Mouse (Mus musculus): ENCODE results near the gene Vps16. TPM values are rescaled to one million over a fixed set of nuclear protein-coding genes. Genes with fewer than 3 reads are reported as not detected.

The Vps16 gene
- total and polyA plus RNA-seq, 3 experiments: 90.0 to 114 TPM; not detected in 1

- no peak within 1 kb of the TSS for H3K27ac ChIP-seq (ENCODE audit: control insufficient read depth, low read depth, low read length)
- H3K4me1 ChIP-seq (ENCODE audit: control insufficient read depth in 1 of 2, insufficient read depth in 2 of 2, low read length in 2 of 2): peaks cover 0 to 7% of the 10 kb centered on the region in 2 experiments; a peak in 3 of 4 replicates
- H3K9me3 ChIP-seq (replicated peaks; ENCODE audit: insufficient read depth, low read length): no peaks in the 10 kb centered on the region
- DNase-seq (ENCODE audit: low read depth, low spot score): no peak
- H3K27me3 ChIP-seq (ENCODE audit: control insufficient read depth in 1 of 2, insufficient read depth in 2 of 2, low read length in 2 of 2): 0 out of 4 replicates have a peak, but pooled peaks cover 0 to 2% of the 10 kb centered on the region in 2 experiments
- TF ChIP-seq GATA1 (IDR thresholded peaks at IDR 0.05; ENCODE audit: low read depth, low read length) (no peak), SMC3 (IDR thresholded peaks at IDR 0.05; ENCODE audit: low read depth, low read length) (no peak), HCFC1 (IDR thresholded peaks at IDR 0.05; ENCODE audit: low read depth, low read length) (no peak), POLR2AphosphoS2 (IDR thresholded peaks at IDR 0.05; ENCODE audit: low read length) (no peak), TAL1 (IDR thresholded peaks at IDR 0.05; ENCODE audit: low read length) (no peak), MAX (IDR thresholded peaks at IDR 0.05; ENCODE audit: low read length) (no peak), NRF1 (IDR thresholded peaks at IDR 0.05; ENCODE audit: insufficient read depth, low read depth, low read length, poor library complexity, severe bottlenecking) (no peak), RCOR1 (IDR thresholded peaks at IDR 0.05; ENCODE audit: low read depth, low read length) (no peak), UBTF (IDR thresholded peaks at IDR 0.05; ENCODE audit: borderline replicate concordance, insufficient read depth, low read depth, low read length) (no peak), MAZ (IDR thresholded peaks at IDR 0.05; ENCODE audit: low read depth, low read length) (no peak), EP300 (IDR thresholded peaks at IDR 0.05; ENCODE audit: low read depth in 1 of 2, low read length in 2 of 2) (no peak), ZNF384 (IDR thresholded peaks at IDR 0.05; ENCODE audit: low read depth, low read length) (no peak)
- H3K4me3 ChIP-seq (ENCODE audit: control insufficient read depth in 1 of 2, insufficient read depth in 1 of 2, low read depth in 2 of 2, low read length in 2 of 2): no peak within 1 kb of the TSS
- H3K79me2 ChIP-seq (ENCODE audit: control insufficient read depth, insufficient read depth, low read length, poor library complexity): no peaks in the 10 kb centered on the region
- H3K36me3 ChIP-seq (ENCODE audit: control insufficient read depth in 1 of 2, insufficient read depth in 2 of 2, low read length in 2 of 2): peaks cover 0 to 4% of the 10 kb centered on the region in 2 experiments; a peak in 2 of 4 replicates
- H3K9ac ChIP-seq (ENCODE audit: control insufficient read depth, low read depth, low read length, poor library complexity, severe bottlenecking): no peak within 1 kb of the TSS
Measured at GRCm38 (mm10) chr2:130406178-130406577, 18.0 kb upstream of the Vps16 start, which contains the start of gene Tmem239. TSS of gene Tmem239 (plus strand) at chr2:130406478.

DNA sequence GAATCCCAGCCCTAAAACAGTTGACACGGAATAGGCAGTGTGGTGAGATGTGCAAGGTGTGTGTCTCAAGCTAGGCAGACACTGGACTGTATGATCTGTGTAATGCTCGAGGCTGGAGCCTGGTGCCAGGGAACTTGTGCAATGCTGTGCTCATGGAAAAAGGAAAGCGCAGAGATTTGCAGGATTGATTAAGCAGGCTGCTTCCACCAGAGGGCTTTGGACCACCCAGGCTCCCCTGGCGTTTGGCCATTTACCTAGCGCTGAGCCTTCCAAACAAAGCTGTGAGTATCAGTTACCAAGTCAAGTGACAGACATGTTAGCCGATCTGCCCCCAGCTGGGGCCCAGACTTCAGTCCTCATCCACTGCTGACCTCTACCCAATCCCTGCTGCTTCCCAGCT lies 15.9 kb upstream of the Vps16 start:
- TF ChIP-seq CHD2 (IDR thresholded peaks at IDR 0.05; ENCODE audit: low read length) (no peak), USF1 (IDR thresholded peaks at IDR 0.05; ENCODE audit: low read depth, low read length) (no peak), UBTF (IDR thresholded peaks at IDR 0.05; ENCODE audit: borderline replicate concordance, insufficient read depth, low read depth, low read length) (no peak), TCF12 (IDR thresholded peaks at IDR 0.05; ENCODE audit: low read depth, low read length) (no peak), CHD1 (IDR thresholded peaks at IDR 0.05; ENCODE audit: low read depth, low read length) (no peak), POLR2A (IDR thresholded peaks at IDR 0.05; ENCODE audit: control insufficient read depth in 1 of 2, insufficient read depth in 1 of 2, low read depth in 1 of 2, low read length in 2 of 2, poor library complexity in 1 of 2) (no peak)
- H3K27ac ChIP-seq (ENCODE audit: control insufficient read depth, low read depth, low read length): no peak overlapping the region
- H3K36me3 ChIP-seq (ENCODE audit: control insufficient read depth in 1 of 2, insufficient read depth in 2 of 2, low read length in 2 of 2): peaks cover 0 to 19% of the 10 kb centered on the region in 2 experiments; a peak in 2 of 4 replicates
- no peaks in the 10 kb centered on the region for H3K9me3 ChIP-seq (replicated peaks; ENCODE audit: insufficient read depth, low read length)
- H3K4me3 ChIP-seq (ENCODE audit: control insufficient read depth in 1 of 2, insufficient read depth in 1 of 2, low read depth in 2 of 2, low read length in 2 of 2): no peak overlapping the region
- no peak overlapping the region for H3K9ac ChIP-seq (ENCODE audit: control insufficient read depth, low read depth, low read length, poor library complexity, severe bottlenecking)
- no peaks in the 10 kb centered on the region for H3K27me3 ChIP-seq (ENCODE audit: control insufficient read depth in 1 of 2, insufficient read depth in 2 of 2, low read length in 2 of 2)
- H3K4me1 ChIP-seq (ENCODE audit: control insufficient read depth in 1 of 2, insufficient read depth in 2 of 2, low read length in 2 of 2): peaks cover 12 to 13% of the 10 kb centered on the region in 2 experiments
- DNase-seq (ENCODE audit: low read depth, low spot score): no peak
- no peaks in the 10 kb centered on the region for H3K79me2 ChIP-seq (ENCODE audit: control insufficient read depth, insufficient read depth, low read length, poor library complexity)

Measured in MEL (cell line).